Mouse (Mus musculus): Measurements from ENCODE around the gene Msl1. TPM values are rescaled to one million over a fixed set of nuclear protein-coding genes. Genes with fewer than 3 reads are reported as not detected.

Msl1 gene
- polyA plus RNA-seq, 1 experiment from 2014 or later, result 22.3 TPM

- H3K27me3 ChIP-seq (ENCODE audit: control insufficient read depth, insufficient read depth, low read length), result no peaks in the 10 kb centered on the region
- no peak overlapping the region for H3K9ac ChIP-seq (replicated peaks; ENCODE audit: low read depth, low read length)
- H3K27ac ChIP-seq (ENCODE audit: low read length), result no peak overlapping the region
- no peak overlapping the region for H3K4me3 ChIP-seq (ENCODE audit: low read depth, low read length)
- no peaks in the 10 kb centered on the region for H3K9me3 ChIP-seq (ENCODE audit: control insufficient read depth, low read depth, low read length)
- ATAC-seq (ENCODE audit: insufficient number of reproducible peaks, insufficient read depth, low FRiP score, low read depth), result no peak
- 93% methylated on average over 4 of the region's 4 CpGs for WGBS
- H3K4me1 ChIP-seq (ENCODE audit: control insufficient read depth, insufficient read depth, low read length), result peaks cover 19% of the 10 kb centered on the region
- H3K36me3 ChIP-seq (ENCODE audit: control insufficient read depth, insufficient read depth, low read length), result peaks cover 54% of the 10 kb centered on the region
- no peak overlapping the region for H3K4me2 ChIP-seq (replicated peaks; ENCODE audit: low read depth, low read length)
These were observed 33.4 kb upstream of the Msl1 start for GRCm38 (mm10) chr11:98761939-98762338.

GRCm38 (mm10) chr11:98762756-98763501 lies 32.4 kb upstream of the Msl1 start:
- Histone ChIP-seq H3K27me3 (ENCODE audit: control insufficient read depth, insufficient read depth, low read length) (no peaks in the 10 kb centered on the region), H3K4me2 (replicated peaks; ENCODE audit: low read depth, low read length) (no peak overlapping the region), H3K9me3 (ENCODE audit: control insufficient read depth, low read depth, low read length) (no peaks in the 10 kb centered on the region), H3K27ac (ENCODE audit: low read length) (peak overlapping the region; percentile 16; the same call in 1 of the 2 replicates), H3K4me3 (ENCODE audit: low read depth, low read length) (no peak overlapping the region), H3K36me3 (ENCODE audit: control insufficient read depth, insufficient read depth, low read length) (peaks cover 50% of the 10 kb centered on the region), H3K9ac (replicated peaks; ENCODE audit: low read depth, low read length) (no peak overlapping the region), H3K4me1 (ENCODE audit: control insufficient read depth, insufficient read depth, low read length) (peaks cover 28% of the 10 kb centered on the region)
- WGBS, result 64% methylated on average over 17 of the region's 17 CpGs
- ATAC-seq (ENCODE audit: insufficient number of reproducible peaks, insufficient read depth, low FRiP score, low read depth), result no peak

- Histone ChIP-seq H3K27ac (ENCODE audit: low read length) (no peak overlapping the region), H3K36me3 (ENCODE audit: control insufficient read depth, insufficient read depth, low read length) (peaks cover 50% of the 10 kb centered on the region), H3K9ac (replicated peaks; ENCODE audit: low read depth, low read length) (no peak overlapping the region), H3K4me1 (ENCODE audit: control insufficient read depth, insufficient read depth, low read length) (peaks cover 34% of the 10 kb centered on the region), H3K9me3 (ENCODE audit: control insufficient read depth, low read depth, low read length) (no peaks in the 10 kb centered on the region), H3K4me3 (ENCODE audit: low read depth, low read length) (no peak overlapping the region), H3K4me2 (replicated peaks; ENCODE audit: low read depth, low read length) (no peak overlapping the region), H3K27me3 (ENCODE audit: control insufficient read depth, insufficient read depth, low read length) (no peaks in the 10 kb centered on the region)
- WGBS, result 79% methylated on average over 8 of the region's 8 CpGs
- no peak for ATAC-seq (ENCODE audit: insufficient number of reproducible peaks, insufficient read depth, low FRiP score, low read depth)
These were observed 31.8 kb upstream of the Msl1 start for GRCm38 (mm10) chr11:98763502-98763861.

GRCm38 (mm10) chr11:98764091-98764490 lies 31.2 kb upstream of the Msl1 start:
- Histone ChIP-seq H3K4me1 (ENCODE audit: control insufficient read depth, insufficient read depth, low read length) (peaks cover 39% of the 10 kb centered on the region), H3K4me3 (ENCODE audit: low read depth, low read length) (no peak overlapping the region), H3K36me3 (ENCODE audit: control insufficient read depth, insufficient read depth, low read length) (peaks cover 54% of the 10 kb centered on the region), H3K4me2 (replicated peaks; ENCODE audit: low read depth, low read length) (no peak overlapping the region), H3K9me3 (ENCODE audit: control insufficient read depth, low read depth, low read length) (no peaks in the 10 kb centered on the region), H3K9ac (replicated peaks; ENCODE audit: low read depth, low read length) (no peak overlapping the region), H3K27me3 (ENCODE audit: control insufficient read depth, insufficient read depth, low read length) (no peaks in the 10 kb centered on the region), H3K27ac (ENCODE audit: low read length) (no peak overlapping the region)
- WGBS, result 81% methylated on average over 18 of the region's 18 CpGs
- no peak for ATAC-seq (ENCODE audit: insufficient number of reproducible peaks, insufficient read depth, low FRiP score, low read depth)

GRCm38 (mm10) chr11:98764746-98765145 lies 30.6 kb upstream of the Msl1 start:
- Histone ChIP-seq H3K4me3 (ENCODE audit: low read depth, low read length) (no peak overlapping the region), H3K4me1 (ENCODE audit: control insufficient read depth, insufficient read depth, low read length) (peaks cover 39% of the 10 kb centered on the region), H3K27ac (ENCODE audit: low read length) (no peak overlapping the region), H3K9ac (replicated peaks; ENCODE audit: low read depth, low read length) (no peak overlapping the region), H3K36me3 (ENCODE audit: control insufficient read depth, insufficient read depth, low read length) (peaks cover 60% of the 10 kb centered on the region), H3K27me3 (ENCODE audit: control insufficient read depth, insufficient read depth, low read length) (no peaks in the 10 kb centered on the region), H3K9me3 (ENCODE audit: control insufficient read depth, low read depth, low read length) (no peaks in the 10 kb centered on the region), H3K4me2 (replicated peaks; ENCODE audit: low read depth, low read length) (no peak overlapping the region)
- no peak for ATAC-seq (ENCODE audit: insufficient number of reproducible peaks, insufficient read depth, low FRiP score, low read depth)

- peaks cover 60% of the 10 kb centered on the region for H3K36me3 ChIP-seq (ENCODE audit: control insufficient read depth, insufficient read depth, low read length)
- no peak overlapping the region for H3K4me3 ChIP-seq (ENCODE audit: low read depth, low read length)
- H3K9me3 ChIP-seq (ENCODE audit: control insufficient read depth, low read depth, low read length), result no peaks in the 10 kb centered on the region
- peaks cover 39% of the 10 kb centered on the region for H3K4me1 ChIP-seq (ENCODE audit: control insufficient read depth, insufficient read depth, low read length)
- H3K9ac ChIP-seq (replicated peaks; ENCODE audit: low read depth, low read length), result no peak overlapping the region
- peak overlapping the region; percentile 44; the same call in 1 of the 2 replicates for H3K27ac ChIP-seq (ENCODE audit: low read length)
- H3K27me3 ChIP-seq (ENCODE audit: control insufficient read depth, insufficient read depth, low read length), result no peaks in the 10 kb centered on the region
- no peak overlapping the region for H3K4me2 ChIP-seq (replicated peaks; ENCODE audit: low read depth, low read length)
- ATAC-seq (ENCODE audit: insufficient number of reproducible peaks, insufficient read depth, low FRiP score, low read depth), result peak; percentile 26; the same call in 1 of the 2 replicates
- 46% methylated on average over 9 of the region's 9 CpGs for WGBS
These were observed 29.7 kb upstream of the Msl1 start for GRCm38 (mm10) chr11:98765421-98766309.

- H3K9ac ChIP-seq (replicated peaks; ENCODE audit: low read depth, low read length), result no peak overlapping the region
- H3K4me3 ChIP-seq (ENCODE audit: low read depth, low read length), result no peak overlapping the region
- WGBS, result 40% methylated on average over 1 of the region's 2 CpGs
- no peak overlapping the region for H3K27ac ChIP-seq (ENCODE audit: low read length)
- no peak for ATAC-seq (ENCODE audit: insufficient number of reproducible peaks, insufficient read depth, low FRiP score, low read depth)
- H3K27me3 ChIP-seq (ENCODE audit: control insufficient read depth, insufficient read depth, low read length), result no peaks in the 10 kb centered on the region
- H3K36me3 ChIP-seq (ENCODE audit: control insufficient read depth, insufficient read depth, low read length), result peaks cover 58% of the 10 kb centered on the region
- H3K9me3 ChIP-seq (ENCODE audit: control insufficient read depth, low read depth, low read length), result no peaks in the 10 kb centered on the region
- H3K4me1 ChIP-seq (ENCODE audit: control insufficient read depth, insufficient read depth, low read length), result peaks cover 39% of the 10 kb centered on the region
- H3K4me2 ChIP-seq (replicated peaks; ENCODE audit: low read depth, low read length), result no peak overlapping the region
These were observed 29.0 kb upstream of the Msl1 start for GRCm38 (mm10) chr11:98766346-98766745.

- peaks cover 55% of the 10 kb centered on the region for H3K36me3 ChIP-seq (ENCODE audit: control insufficient read depth, insufficient read depth, low read length)
These were observed 28.5 kb upstream of the Msl1 start for GRCm38 (mm10) chr11:98766816-98767215.

More at GRCm38 (mm10) chr11:98766816-98767215, 28.5 kb upstream of the Msl1 start:
- Histone ChIP-seq H3K9me3 (ENCODE audit: control insufficient read depth, low read depth, low read length) (no peaks in the 10 kb centered on the region), H3K9ac (replicated peaks; ENCODE audit: low read depth, low read length) (no peak overlapping the region), H3K4me1 (ENCODE audit: control insufficient read depth, insufficient read depth, low read length) (peaks cover 39% of the 10 kb centered on the region), H3K4me3 (ENCODE audit: low read depth, low read length) (no peak overlapping the region), H3K27ac (ENCODE audit: low read length) (peak overlapping the region; percentile 7; the same call in 1 of the 2 replicates), H3K4me2 (replicated peaks; ENCODE audit: low read depth, low read length) (0 out of 2 replicates have a peak overlapping the region, but pooled peaks have one; percentile 30), H3K27me3 (ENCODE audit: control insufficient read depth, insufficient read depth, low read length) (no peaks in the 10 kb centered on the region)
- WGBS, result 42% methylated on average over 5 of the region's 5 CpGs
- no peak for ATAC-seq (ENCODE audit: insufficient number of reproducible peaks, insufficient read depth, low FRiP score, low read depth)
